Mouse (Mus musculus) lung, embryonic 14.5 days (tissue): Measurements from ENCODE around the gene Rpl21. TPM values are rescaled to one million over a fixed set of nuclear protein-coding genes. Genes with fewer than 3 reads are reported as not detected.

Experiments used
- ATAC-seq: fragments of 200-750 bp; cut with Nextera tagmentation; 2 replicates; pipeline ENCODE4 v1.8.0; 2017; ENCODE audit warnings: mild to moderate bottlenecking, moderate TSS enrichment, moderate library complexity; ENCODE audit not compliant: insufficient read depth
- DNase-seq: peaks from one replicate; pipeline ENCODE4 v3.0.0-alpha.2; 2015
- H3K27ac ChIP-seq: fragments of 300-500 bp; sonication (generic); 2 replicates; pipeline ENCODE4 v1.5.1; 2014; ENCODE audit warnings: low read depth, mild to moderate bottlenecking, moderate library complexity
- H3K27me3 ChIP-seq: fragments of 300-500 bp; sonication (generic); 2 replicates; pipeline ENCODE4 v1.6.1; 2014; ENCODE audit warnings: low read length, control low read depth; ENCODE audit not compliant: insufficient read depth
- H3K36me3 ChIP-seq: fragments of 300-500 bp; sonication (generic); 2 replicates; pipeline ENCODE4 v1.6.1; 2014; ENCODE audit warnings: control low read depth; ENCODE audit not compliant: insufficient read depth
- H3K4me1 ChIP-seq: fragments of 300-500 bp; sonication (generic); 2 replicates; pipeline ENCODE4 v1.6.1; 2014; ENCODE audit warnings: antibody characterized with exemption, control low read depth; ENCODE audit not compliant: insufficient read depth
- H3K4me2 ChIP-seq: fragments of 300-500 bp; sonication (generic); 2 replicates; pipeline ENCODE4 v1.6.1; 2014; ENCODE audit warnings: mild to moderate bottlenecking
- H3K4me3 ChIP-seq: fragments of 300-500 bp; sonication (generic); 2 replicates; pipeline ENCODE4 v1.5.1; 2014; ENCODE audit warnings: low read depth, low read length
- H3K9ac ChIP-seq: fragments of 300-500 bp; sonication (generic); 2 replicates; pipeline ENCODE4 v1.6.1; 2014
- H3K9me3 ChIP-seq: fragments of 300-500 bp; sonication (generic); 2 replicates; pipeline ENCODE4 v1.6.1; 2016; ENCODE audit warnings: low read depth, low read length, control low read depth
- CTCF ChIP-seq: IDR thresholded peaks from 2 replicates; pipeline ENCODE4 v1.5.1; 2016; ENCODE audit warnings: antibody characterized with exemption, low read depth
- WGBS: fragments of 180-500 bp; shearing (Covaris S2); extraction: QIAGEN DNeasy Blood & Tissue Kit; methylation state at CpG from one replicate; pipeline ENCODE4 v1.1.7; 2014; 5-methylcytosine and 5-hydroxymethylcytosine counted together
- polyA plus RNA-seq: library from polyadenylated mRNA; unstranded; fragments of >200 nt; fragmentation: Nextera tagmentation; extraction: Ambion mirVana; gene quantifications from 2 replicates; pipeline ENCODE4 v1.2.1, GENCODE M21; 2014

The Rpl21 gene
- polyA plus RNA-seq, 1 experiment from 2014 or later = 678 TPM

DNA sequence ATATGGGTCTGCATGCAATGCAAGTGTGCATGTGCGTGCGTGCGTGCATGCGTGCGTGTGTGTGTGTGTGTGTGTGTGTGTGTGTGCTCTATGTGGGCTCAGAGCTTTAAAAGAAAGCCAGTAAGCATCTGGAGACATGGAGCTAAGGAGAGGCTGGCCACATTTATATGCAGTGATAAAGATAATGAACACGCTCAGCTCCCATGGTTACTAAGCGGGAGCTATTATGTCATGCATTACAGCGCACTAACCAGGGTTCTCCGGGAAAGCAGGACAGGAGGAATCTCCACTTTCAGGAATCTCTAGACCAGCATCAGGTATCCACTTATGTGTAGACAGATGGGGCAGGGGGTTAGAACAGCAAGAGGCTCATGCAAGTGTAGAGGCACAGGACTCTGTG lies 26.1 kb downstream of the Rpl21 start:
- no peaks in the 10 kb centered on the region for H3K9me3 ChIP-seq
- H3K9ac ChIP-seq = no peak overlapping the region
- H3K36me3 ChIP-seq = no peaks in the 10 kb centered on the region
- H3K4me3 ChIP-seq = no peak overlapping the region
- DNase-seq (no peak), ATAC-seq (no peak)
- no peak overlapping the region for H3K27ac ChIP-seq
- H3K4me1 ChIP-seq = 0 out of 2 replicates have a peak, but pooled peaks cover 3% of the 10 kb centered on the region
- H3K4me2 ChIP-seq = no peak overlapping the region
- 92% methylated on average over 9 of the region's 9 CpGs for WGBS
- no peaks in the 10 kb centered on the region for H3K27me3 ChIP-seq
- TF ChIP-seq CTCF = no peak

- no peak for DNase-seq
Observed at GRCm38 (mm10) chr5:146859246-146859645, 26.6 kb downstream of the Rpl21 start.

GRCm38 (mm10) chr5:146860222-146860998 lies 27.7 kb downstream of the Rpl21 start:
- Histone ChIP-seq H3K27me3 (no peaks in the 10 kb centered on the region), H3K9me3 (no peaks in the 10 kb centered on the region), H3K4me3 (no peak overlapping the region), H3K27ac (no peak overlapping the region), H3K36me3 (no peaks in the 10 kb centered on the region), H3K4me1 (0 out of 2 replicates have a peak, but pooled peaks cover 3% of the 10 kb centered on the region), H3K9ac (no peak overlapping the region), H3K4me2 (no peak overlapping the region)
- no peak for DNase-seq
- no peak for ATAC-seq
- WGBS = 58% methylated on average over 18 of the region's 18 CpGs
- TF ChIP-seq CTCF = no peak

More at GRCm38 (mm10) chr5:146859246-146859645, 26.6 kb downstream of the Rpl21 start:
- Histone ChIP-seq H3K4me2 (no peak overlapping the region), H3K27me3 (no peaks in the 10 kb centered on the region), H3K9ac (no peak overlapping the region), H3K27ac (no peak overlapping the region), H3K4me1 (0 out of 2 replicates have a peak, but pooled peaks cover 3% of the 10 kb centered on the region), H3K4me3 (no peak overlapping the region), H3K36me3 (no peaks in the 10 kb centered on the region), H3K9me3 (no peaks in the 10 kb centered on the region)
- ATAC-seq = no peak
- WGBS = 73% methylated on average over 8 of the region's 8 CpGs
- TF ChIP-seq CTCF = no peak

DNA sequence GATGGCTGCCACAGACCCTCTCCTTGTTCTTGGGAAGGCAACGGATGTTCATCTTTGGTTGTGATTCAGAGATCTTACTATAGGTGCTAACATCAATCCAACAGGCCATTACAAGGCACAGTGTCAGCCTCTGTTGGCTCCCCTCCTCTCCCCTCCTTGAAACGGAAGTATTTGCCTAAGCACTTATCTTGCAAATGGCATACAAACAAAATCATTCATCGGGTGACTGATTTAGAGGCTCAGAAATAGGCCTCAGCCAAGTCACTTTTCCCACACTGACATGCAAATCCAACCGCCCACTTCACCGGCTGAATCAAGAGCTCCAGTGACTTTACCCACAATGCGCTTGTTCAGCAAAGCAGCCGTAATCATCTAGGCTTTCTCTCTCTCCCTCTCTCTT lies 28.9 kb downstream of the Rpl21 start:
- no peak overlapping the region for H3K9ac ChIP-seq
- H3K4me3 ChIP-seq = no peak overlapping the region
- H3K4me1 ChIP-seq = 0 out of 2 replicates have a peak, but pooled peaks cover 3% of the 10 kb centered on the region
- 29% methylated on average over 7 of the region's 7 CpGs for WGBS
- no peaks in the 10 kb centered on the region for H3K27me3 ChIP-seq
- DNase-seq (peak; percentile 44), ATAC-seq (no peak)
- H3K4me2 ChIP-seq = no peak overlapping the region
- no peak overlapping the region for H3K27ac ChIP-seq
- H3K36me3 ChIP-seq = no peaks in the 10 kb centered on the region
- TF ChIP-seq CTCF = no peak
- no peaks in the 10 kb centered on the region for H3K9me3 ChIP-seq

DNA sequence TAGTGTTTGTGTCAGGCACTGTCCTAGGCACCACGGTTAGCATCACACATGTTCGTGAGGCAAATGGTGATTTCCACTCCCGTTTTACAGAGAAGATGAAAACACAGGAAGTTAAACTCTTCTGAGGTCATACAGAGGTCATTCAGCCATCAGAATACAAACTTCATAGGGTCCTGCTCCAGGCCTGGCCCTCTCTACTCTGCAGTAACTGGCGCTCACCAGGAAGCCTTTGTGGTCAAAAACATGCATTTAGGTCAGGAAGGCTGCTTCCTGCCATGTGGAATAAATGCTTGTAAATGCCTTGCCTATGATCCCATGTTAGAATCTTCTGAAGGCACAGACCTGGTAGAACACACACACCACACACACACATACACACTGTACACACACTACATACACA lies 32.8 kb downstream of the Rpl21 start:
- no peak for DNase-seq
- WGBS = 45% methylated on average over 4 of the region's 4 CpGs
- no peaks in the 10 kb centered on the region for H3K9me3 ChIP-seq
- ATAC-seq = no peak
- H3K27me3 ChIP-seq = no peaks in the 10 kb centered on the region
- H3K4me3 ChIP-seq = no peak overlapping the region
- no peak overlapping the region for H3K27ac ChIP-seq
- no peak overlapping the region for H3K9ac ChIP-seq
- H3K4me1 ChIP-seq = 0 out of 2 replicates have a peak, but pooled peaks cover 3% of the 10 kb centered on the region
- no peak for TF ChIP-seq CTCF
- H3K4me2 ChIP-seq = no peak overlapping the region
- no peaks in the 10 kb centered on the region for H3K36me3 ChIP-seq

GRCm38 (mm10) chr5:146866277-146866676 lies 33.6 kb downstream of the Rpl21 start:
- 0 out of 2 replicates have a peak, but pooled peaks cover 3% of the 10 kb centered on the region for H3K4me1 ChIP-seq
- DNase-seq (no peak), ATAC-seq (no peak)
- no peak overlapping the region for H3K27ac ChIP-seq
- H3K9me3 ChIP-seq = no peaks in the 10 kb centered on the region
- H3K27me3 ChIP-seq = no peaks in the 10 kb centered on the region
- H3K4me3 ChIP-seq = no peak overlapping the region
- H3K4me2 ChIP-seq = no peak overlapping the region
- TF ChIP-seq CTCF = no peak
- WGBS = 97% methylated on average over 2 of the region's 2 CpGs
- H3K36me3 ChIP-seq = no peaks in the 10 kb centered on the region
- no peak overlapping the region for H3K9ac ChIP-seq

- peak; percentile 72 for ATAC-seq
- Histone ChIP-seq H3K9me3 (no peaks in the 10 kb centered on the region), H3K27me3 (no peaks in the 10 kb centered on the region), H3K4me2 (peak overlapping the region; percentile 57), H3K27ac (no peak overlapping the region), H3K4me3 (peak overlapping the region; percentile 18; the same call in 1 of the 2 replicates), H3K36me3 (no peaks in the 10 kb centered on the region), H3K9ac (no peak overlapping the region; the same call in 1 of the 2 replicates), H3K4me1 (no peaks in the 10 kb centered on the region)
- no peak; the same call in 1 of the 2 replicates for TF ChIP-seq CTCF
- WGBS = 2% methylated on average over 19 of the region's 19 CpGs
- DNase-seq = peak; percentile 50
Observed at GRCm38 (mm10) chr5:146867246-146867945, 34.7 kb downstream of the Rpl21 start.
